Mouse (Mus musculus) midbrain, postnatal 0 days (tissue): ENCODE results near the gene Slco1c1. TPM values are rescaled to one million over a fixed set of nuclear protein-coding genes. Genes with fewer than 3 reads are reported as not detected.

ENCODE experiments used
- ATAC-seq: fragments of 200-750 bp; cut with Nextera tagmentation; 2 replicates; pipeline ENCODE4 v1.8.0; 2017; ENCODE audit warnings: moderate number of reproducible peaks, mild to moderate bottlenecking, moderate TSS enrichment, moderate library complexity; ENCODE audit not compliant: low FRiP score
- DNase-seq: peaks from one replicate; pipeline ENCODE4 v3.0.0-alpha.2; 2015; ENCODE audit warnings: low spot score
- H3K27ac ChIP-seq: fragments of 300-500 bp; sonication (generic); 2 replicates; pipeline ENCODE4 v1.5.1; 2014; ENCODE audit warnings: low read depth, mild to moderate bottlenecking, low read length, mixed read lengths
- H3K27me3 ChIP-seq: fragments of 300-500 bp; sonication (generic); 2 replicates; pipeline ENCODE4 v1.6.1; 2014; ENCODE audit warnings: low read length, control low read depth, mixed read lengths; ENCODE audit not compliant: insufficient read depth
- H3K36me3 ChIP-seq: fragments of 300-500 bp; sonication (generic); 2 replicates; pipeline ENCODE4 v1.6.1; 2014; ENCODE audit warnings: low read length, control low read depth, mixed read lengths; ENCODE audit not compliant: insufficient read depth
- H3K4me1 ChIP-seq: fragments of 300-500 bp; sonication (generic); 2 replicates; pipeline ENCODE4 v1.6.1; 2014; ENCODE audit warnings: mild to moderate bottlenecking, control low read depth, antibody characterized with exemption, low read length, mixed read lengths; ENCODE audit not compliant: insufficient read depth
- H3K4me2 ChIP-seq: fragments of 300-500 bp; sonication (generic); 2 replicates; pipeline ENCODE4 v1.6.1; 2014; ENCODE audit warnings: low read depth, mild to moderate bottlenecking, low read length, mixed read lengths; ENCODE audit not compliant: poor library complexity, severe bottlenecking
- H3K4me3 ChIP-seq: fragments of 300-500 bp; sonication (generic); 2 replicates; pipeline ENCODE4 v1.5.1; 2014; ENCODE audit warnings: low read depth, mild to moderate bottlenecking, low read length, moderate library complexity
- H3K9ac ChIP-seq: fragments of 300-500 bp; sonication (generic); replicated peaks from 2 replicates; pipeline ENCODE4 v1.6.1; 2014; ENCODE audit warnings: mild to moderate bottlenecking, low read length, moderate library complexity, mixed read lengths; ENCODE audit not compliant: poor library complexity, severe bottlenecking
- H3K9me3 ChIP-seq: fragments of 300-500 bp; sonication (generic); 2 replicates; pipeline ENCODE4 v1.6.1; 2016; ENCODE audit warnings: low read length, control low read depth
- CTCF ChIP-seq: IDR thresholded peaks from 2 replicates; pipeline ENCODE4 v1.5.1; 2016; ENCODE audit warnings: antibody characterized with exemption, mild to moderate bottlenecking
- WGBS: fragments of 180-500 bp; shearing (Covaris S2); extraction: QIAGEN DNeasy Blood & Tissue Kit; methylation state at CpG from one replicate; pipeline ENCODE4 v1.1.7; 2014; 5-methylcytosine and 5-hydroxymethylcytosine counted together
- polyA plus RNA-seq: library from polyadenylated mRNA; unstranded; fragments of >200 nt; fragmentation: Nextera tagmentation; extraction: Ambion mirVana; gene quantifications from 2 replicates; pipeline ENCODE4 v1.2.1, GENCODE M21; 2015
- total RNA-seq: library from RNA; depleted of rRNA; stranded (reverse); fragments of >200 nt; gene quantifications from 2 replicates; pipeline ENCODE4 v1.2.3, GENCODE M21; 2014

Gene Slco1c1
- total and polyA plus RNA-seq, 2 experiments from 2014 or later: 25.0 to 31.8 TPM

DNA sequence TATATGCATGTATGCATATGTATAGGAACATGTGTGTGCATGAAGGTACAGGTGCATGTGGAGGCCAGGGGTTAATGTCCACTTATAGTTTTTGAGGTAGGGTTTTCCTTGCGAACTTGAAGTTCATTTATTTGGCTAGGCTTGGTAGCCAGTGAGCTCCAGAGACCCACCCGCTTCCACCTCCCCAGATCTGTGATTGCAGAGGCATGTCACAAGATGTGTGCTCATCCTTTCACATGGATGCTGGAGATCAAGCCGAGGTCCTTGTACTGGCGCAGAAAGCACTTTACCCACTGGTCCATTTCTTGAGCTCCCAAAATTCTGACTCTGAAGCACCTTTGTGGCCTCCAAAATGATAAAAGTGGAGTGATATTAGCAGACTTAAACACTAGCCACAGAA is 29.3 kb upstream of the Slco1c1 start:
- Histone ChIP-seq H3K36me3 (no peaks in the 10 kb centered on the region), H3K9me3 (no peaks in the 10 kb centered on the region), H3K27ac (no peak overlapping the region), H3K4me3 (no peak overlapping the region), H3K9ac (no peak overlapping the region), H3K4me1 (no peaks in the 10 kb centered on the region; the same call in 1 of the 2 replicates), H3K4me2 (no peak overlapping the region), H3K27me3 (no peaks in the 10 kb centered on the region)
- no peak for TF ChIP-seq CTCF
- 53% methylated on average over 4 of the region's 4 CpGs for WGBS
- DNase-seq (no peak), ATAC-seq (no peak)

DNA sequence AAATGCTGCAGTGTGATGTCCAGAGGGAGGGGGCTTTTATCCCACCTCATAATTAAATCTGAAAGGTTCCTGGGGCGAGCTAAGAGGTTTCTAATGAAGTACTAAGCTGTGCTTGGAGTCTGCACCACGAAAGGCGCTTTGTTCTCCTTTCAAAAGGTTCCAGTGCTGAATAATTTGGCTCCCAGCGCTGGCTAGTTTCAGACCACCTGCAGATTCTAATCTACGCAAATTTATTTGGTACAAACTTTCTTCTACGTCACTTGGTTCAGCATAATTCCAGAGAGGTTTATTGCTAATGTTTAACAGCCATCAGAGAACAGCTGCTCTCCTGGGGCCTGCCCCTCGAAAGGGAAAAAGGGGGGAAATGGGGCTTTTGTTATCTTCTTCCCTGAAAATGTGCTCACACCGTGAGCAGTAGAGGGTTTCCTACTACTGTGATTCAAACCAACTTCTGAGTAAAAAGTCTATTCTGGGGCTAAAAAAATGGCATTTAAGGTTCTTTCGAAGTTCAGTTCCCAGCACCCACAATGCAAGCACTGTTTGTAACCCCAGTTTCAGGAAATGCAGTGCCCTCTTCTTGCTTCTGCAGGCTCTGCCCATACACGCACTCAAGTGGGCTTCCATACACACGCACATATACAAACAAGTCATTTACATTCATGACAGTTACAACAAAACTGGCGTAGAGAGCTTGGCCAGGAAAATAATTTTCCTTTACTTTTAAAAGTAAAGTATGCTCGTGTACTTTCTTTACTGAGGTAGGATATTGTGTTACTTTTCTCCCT is 28.3 kb upstream of the Slco1c1 start:
- H3K4me3 ChIP-seq: no peak overlapping the region
- no peaks in the 10 kb centered on the region for H3K36me3 ChIP-seq
- no peaks in the 10 kb centered on the region; the same call in 1 of the 2 replicates for H3K4me1 ChIP-seq
- no peak overlapping the region for H3K4me2 ChIP-seq
- H3K27ac ChIP-seq: peak overlapping the region; percentile 32; the same call in 1 of the 2 replicates
- ATAC-seq (peak; percentile 64; the same call in 1 of the 2 replicates), DNase-seq (peak; percentile 72)
- WGBS: 11% methylated on average over 13 of the region's 13 CpGs
- TF ChIP-seq CTCF: no peak
- no peak overlapping the region for H3K9ac ChIP-seq
- H3K27me3 ChIP-seq: no peaks in the 10 kb centered on the region
- no peaks in the 10 kb centered on the region for H3K9me3 ChIP-seq

DNA sequence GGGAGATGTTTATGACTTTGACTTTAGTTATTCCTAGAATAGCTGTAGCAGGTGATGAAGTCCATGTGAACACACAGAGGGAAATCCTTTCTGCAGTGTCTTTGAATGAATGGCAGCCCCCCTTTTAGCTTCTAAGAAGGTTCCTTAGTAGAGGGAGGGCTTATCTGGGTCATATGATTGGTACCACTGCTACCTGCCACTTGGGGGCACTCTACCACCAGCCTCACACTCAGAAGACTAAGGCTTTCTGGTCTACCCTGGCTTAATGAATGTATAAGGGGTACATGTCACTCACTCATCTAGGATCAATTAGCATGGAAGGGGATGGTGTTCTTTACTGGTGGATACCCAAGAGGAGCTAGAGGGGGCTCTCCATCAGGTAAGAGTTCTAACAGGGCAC is 24.7 kb upstream of the Slco1c1 start:
- Histone ChIP-seq H3K27me3 (no peaks in the 10 kb centered on the region), H3K27ac (no peak overlapping the region), H3K9ac (no peak overlapping the region), H3K4me1 (no peaks in the 10 kb centered on the region), H3K4me2 (no peak overlapping the region), H3K9me3 (no peaks in the 10 kb centered on the region), H3K36me3 (no peaks in the 10 kb centered on the region), H3K4me3 (no peak overlapping the region)
- TF ChIP-seq CTCF: peak; percentile 49
- DNase-seq: no peak
- ATAC-seq: 0 out of 2 replicates have a peak, but pooled peaks have one; percentile 48

DNA sequence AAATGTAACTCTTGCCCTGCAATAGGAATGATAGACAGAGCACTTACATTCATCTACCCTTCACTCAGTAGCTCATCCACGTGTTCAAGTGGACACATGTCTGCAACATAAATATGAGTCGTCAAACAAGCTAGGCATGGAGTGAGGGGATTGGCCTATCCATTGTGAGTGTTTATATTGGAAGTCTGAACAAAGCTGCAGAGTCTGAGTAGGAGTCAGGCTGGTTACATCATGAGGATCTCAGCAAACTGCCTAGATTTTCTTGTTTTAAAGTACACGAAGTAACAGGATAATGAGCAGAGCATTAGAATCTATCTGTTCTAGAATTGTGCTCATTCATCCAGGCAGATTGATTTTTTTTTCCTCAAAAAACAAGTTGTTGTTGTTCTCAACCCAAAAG is 23.0 kb upstream of the Slco1c1 start:
- ATAC-seq (no peak), DNase-seq (no peak)
- H3K9ac ChIP-seq: no peak overlapping the region
- no peak overlapping the region for H3K27ac ChIP-seq
- TF ChIP-seq CTCF: no peak
- H3K4me2 ChIP-seq: no peak overlapping the region
- H3K27me3 ChIP-seq: no peaks in the 10 kb centered on the region
- H3K4me1 ChIP-seq: no peaks in the 10 kb centered on the region
- H3K4me3 ChIP-seq: no peak overlapping the region
- H3K36me3 ChIP-seq: no peaks in the 10 kb centered on the region
- WGBS: 84% methylated on average over 3 of the region's 3 CpGs
- H3K9me3 ChIP-seq: no peaks in the 10 kb centered on the region

DNA sequence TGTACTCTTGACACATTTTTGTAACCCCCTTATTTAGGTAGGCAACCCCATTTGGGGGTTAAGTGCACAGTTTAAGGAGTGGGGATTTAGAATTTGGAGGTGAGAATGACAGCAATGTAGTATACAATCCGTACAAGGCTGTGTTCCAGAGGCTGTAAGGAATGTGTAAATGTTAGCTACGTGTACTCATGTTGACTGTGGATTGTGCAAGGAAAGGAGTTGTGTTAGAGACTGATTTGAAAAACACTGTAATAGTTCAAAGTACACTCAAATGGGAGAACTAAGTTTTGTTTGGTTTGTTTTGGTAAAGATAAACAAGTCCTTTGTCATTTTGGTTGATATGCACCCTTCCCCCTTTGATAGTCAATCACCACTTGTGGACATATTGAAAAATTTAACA is 1.6 kb upstream of the Slco1c1 start:
- H3K27me3 ChIP-seq: no peaks in the 10 kb centered on the region
- H3K36me3 ChIP-seq: no peaks in the 10 kb centered on the region
- TF ChIP-seq CTCF: no peak
- H3K4me3 ChIP-seq: no peak overlapping the region
- no peak for DNase-seq
- no peak for ATAC-seq
- H3K27ac ChIP-seq: no peak overlapping the region
- H3K9ac ChIP-seq: no peak overlapping the region
- 86% methylated on average over 2 of the region's 2 CpGs for WGBS
- H3K9me3 ChIP-seq: no peaks in the 10 kb centered on the region
- no peaks in the 10 kb centered on the region for H3K4me1 ChIP-seq
- no peak overlapping the region for H3K4me2 ChIP-seq

DNA sequence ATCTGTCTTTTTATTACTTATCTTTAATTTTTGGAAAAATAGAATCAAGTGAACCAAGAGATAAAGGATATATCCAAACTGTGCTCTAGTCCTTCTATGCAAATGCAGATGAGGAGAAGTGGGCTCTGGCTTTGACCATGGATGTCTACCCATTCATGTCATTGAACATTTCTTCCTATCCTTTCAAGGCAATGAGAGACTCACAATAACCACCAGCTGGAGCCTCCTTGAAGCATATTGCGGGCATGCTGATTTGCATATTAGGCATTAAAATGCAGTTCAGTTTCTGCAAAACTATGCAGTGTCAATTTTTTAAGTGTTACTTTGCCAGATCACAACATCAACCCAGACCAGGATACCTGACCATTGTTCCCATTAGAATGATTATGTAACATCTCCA is 1.6 kb downstream of the Slco1c1 start:
- Histone ChIP-seq H3K4me1 (no peaks in the 10 kb centered on the region), H3K36me3 (no peaks in the 10 kb centered on the region), H3K9ac (no peak overlapping the region), H3K9me3 (no peaks in the 10 kb centered on the region), H3K27me3 (no peaks in the 10 kb centered on the region), H3K4me3 (no peak overlapping the region), H3K27ac (no peak overlapping the region), H3K4me2 (no peak overlapping the region)
- DNase-seq (no peak), ATAC-seq (no peak)
- 43% methylated on average over 1 of the region's 1 CpGs for WGBS
- TF ChIP-seq CTCF: no peak
